Mouse (Mus musculus): ENCODE measurements around the gene Rnf208. TPM values are rescaled to one million over a fixed set of nuclear protein-coding genes. Genes with fewer than 3 reads are reported as not detected.

The Rnf208 gene
- polyA plus RNA-seq, 1 experiment from 2014 or later = 176 TPM

GRCm38 (mm10) chr2:25221331-25221772 is 20.7 kb upstream of the Rnf208 start:
- Histone ChIP-seq H3K27ac (ENCODE audit: low read length) (no peak overlapping the region), H3K9me3 (replicated peaks; ENCODE audit: control insufficient read depth, low read length, poor library complexity, severe bottlenecking) (no peaks in the 10 kb centered on the region), H3K36me3 (ENCODE audit: control insufficient read depth, insufficient read depth, low read length) (no peaks in the 10 kb centered on the region), H3K4me3 (ENCODE audit: low read depth, low read length) (no peak overlapping the region), H3K9ac (ENCODE audit: low read depth, low read length) (no peak overlapping the region), H3K4me2 (ENCODE audit: low read length) (no peak overlapping the region), H3K27me3 (ENCODE audit: control insufficient read depth, insufficient read depth, low read depth, low read length) (no peaks in the 10 kb centered on the region), H3K4me1 (ENCODE audit: control insufficient read depth, insufficient read depth, low read length) (peaks cover 11% of the 10 kb centered on the region)
- ATAC-seq = no peak
- 75% methylated on average over 5 of the region's 5 CpGs for WGBS

GRCm38 (mm10) chr2:25223681-25224491 is 18.2 kb upstream of the Rnf208 start:
- Histone ChIP-seq H3K9ac (ENCODE audit: low read depth, low read length) (peak overlapping the region; percentile 86), H3K4me1 (ENCODE audit: control insufficient read depth, insufficient read depth, low read length) (peaks cover 14% of the 10 kb centered on the region), H3K27ac (ENCODE audit: low read length) (peak overlapping the region; percentile 88), H3K27me3 (ENCODE audit: control insufficient read depth, insufficient read depth, low read depth, low read length) (no peaks in the 10 kb centered on the region), H3K4me2 (ENCODE audit: low read length) (peak overlapping the region; percentile 97), H3K9me3 (replicated peaks; ENCODE audit: control insufficient read depth, low read length, poor library complexity, severe bottlenecking) (no peaks in the 10 kb centered on the region), H3K36me3 (ENCODE audit: control insufficient read depth, insufficient read depth, low read length) (no peaks in the 10 kb centered on the region), H3K4me3 (ENCODE audit: low read depth, low read length) (peak overlapping the region; percentile 84)
- ATAC-seq = peak; percentile 32
- WGBS = 2% methylated on average over 51 of the region's 53 CpGs

- no peak for ATAC-seq
- Histone ChIP-seq H3K27ac (ENCODE audit: low read length) (peak within 1 kb of the TSS; percentile 97), H3K4me1 (ENCODE audit: control insufficient read depth, insufficient read depth, low read length) (peaks cover 15% of the 10 kb centered on the region), H3K9ac (ENCODE audit: low read depth, low read length) (peak within 1 kb of the TSS; percentile 86), H3K4me3 (ENCODE audit: low read depth, low read length) (peak within 1 kb of the TSS; percentile 84), H3K36me3 (ENCODE audit: control insufficient read depth, insufficient read depth, low read length) (no peaks in the 10 kb centered on the region), H3K4me2 (ENCODE audit: low read length) (peak within 1 kb of the TSS; percentile 97), H3K27me3 (ENCODE audit: control insufficient read depth, insufficient read depth, low read depth, low read length) (no peaks in the 10 kb centered on the region), H3K9me3 (replicated peaks; ENCODE audit: control insufficient read depth, low read length, poor library complexity, severe bottlenecking) (no peaks in the 10 kb centered on the region)
- WGBS = 0% methylated on average over 17 of the region's 17 CpGs
These were observed 17.6 kb upstream of the Rnf208 start, which contains the start of gene Tubb4b for GRCm38 (mm10) chr2:25224492-25224765. Gene Tubb4b (minus strand): TSS chr2:25224702.

DNA sequence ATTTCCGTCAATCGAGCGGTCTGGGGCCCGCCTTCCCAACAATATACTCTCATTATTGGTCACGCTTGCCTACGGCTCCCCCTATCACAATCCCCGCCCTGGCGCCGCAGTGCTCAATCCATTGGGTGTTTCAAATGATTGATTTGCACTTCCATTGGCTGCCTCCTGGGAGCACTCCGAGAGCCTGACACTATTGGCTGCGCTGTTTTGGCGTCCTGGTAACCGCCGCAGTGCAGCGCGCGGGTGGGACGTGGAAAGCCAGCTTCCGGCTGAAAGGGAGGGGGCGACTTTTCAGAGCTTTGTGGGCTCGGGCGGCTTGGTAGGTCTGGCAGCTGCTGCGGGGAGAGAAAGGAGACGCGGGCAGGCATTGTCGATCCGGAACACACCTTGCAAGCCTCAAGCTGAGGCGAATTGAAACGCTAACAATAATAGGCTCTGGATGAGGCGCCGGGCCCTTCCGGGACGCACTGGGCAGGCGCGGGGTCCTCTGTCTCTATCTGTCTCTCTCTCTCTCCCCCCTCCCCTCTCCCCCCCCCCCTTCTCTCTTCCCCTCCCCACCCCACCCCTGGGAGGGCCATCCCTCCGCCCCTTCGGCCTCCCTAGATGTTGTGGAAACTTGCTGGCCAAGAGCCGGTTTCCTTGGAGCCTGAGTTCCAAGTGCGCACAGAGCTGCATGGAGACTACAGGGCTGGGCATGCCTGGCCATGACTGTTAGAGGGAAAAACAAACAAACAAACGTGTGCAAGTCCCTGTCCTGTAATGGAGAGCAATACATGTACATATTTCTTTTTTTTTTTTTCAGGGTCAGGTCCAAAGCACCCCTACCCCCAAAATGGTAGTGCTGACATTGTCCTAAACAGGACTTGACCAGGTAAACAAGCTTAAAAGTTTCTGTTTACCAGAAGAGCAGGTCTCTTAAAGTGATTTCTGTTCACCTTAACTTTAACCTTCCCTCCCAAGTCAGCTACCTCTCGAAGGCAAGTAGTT is 17.0 kb upstream of the Rnf208 start:
- Histone ChIP-seq H3K9ac (ENCODE audit: low read depth, low read length) (peak overlapping the region; percentile 73), H3K36me3 (ENCODE audit: control insufficient read depth, insufficient read depth, low read length) (no peaks in the 10 kb centered on the region), H3K4me3 (ENCODE audit: low read depth, low read length) (peak overlapping the region; percentile 50), H3K9me3 (replicated peaks; ENCODE audit: control insufficient read depth, low read length, poor library complexity, severe bottlenecking) (no peaks in the 10 kb centered on the region), H3K27me3 (ENCODE audit: control insufficient read depth, insufficient read depth, low read depth, low read length) (no peaks in the 10 kb centered on the region), H3K4me2 (ENCODE audit: low read length) (peak overlapping the region; percentile 58), H3K4me1 (ENCODE audit: control insufficient read depth, insufficient read depth, low read length) (peaks cover 15% of the 10 kb centered on the region), H3K27ac (ENCODE audit: low read length) (peak overlapping the region; percentile 97)
- WGBS = 2% methylated on average over 40 of the region's 41 CpGs
- peak; percentile 98 for ATAC-seq

- H3K9ac ChIP-seq (ENCODE audit: low read depth, low read length) = no peak overlapping the region
- H3K4me3 ChIP-seq (ENCODE audit: low read depth, low read length) = no peak overlapping the region
- H3K4me2 ChIP-seq (ENCODE audit: low read length) = peak overlapping the region; percentile 58
- no peaks in the 10 kb centered on the region for H3K36me3 ChIP-seq (ENCODE audit: control insufficient read depth, insufficient read depth, low read length)
- no peak for ATAC-seq
- WGBS = 76% methylated on average over 8 of the region's 8 CpGs
- no peaks in the 10 kb centered on the region for H3K9me3 ChIP-seq (replicated peaks; ENCODE audit: control insufficient read depth, low read length, poor library complexity, severe bottlenecking)
- peaks cover 15% of the 10 kb centered on the region for H3K4me1 ChIP-seq (ENCODE audit: control insufficient read depth, insufficient read depth, low read length)
- H3K27me3 ChIP-seq (ENCODE audit: control insufficient read depth, insufficient read depth, low read depth, low read length) = no peaks in the 10 kb centered on the region
- H3K27ac ChIP-seq (ENCODE audit: low read length) = peak overlapping the region; percentile 97
These were observed 16.2 kb upstream of the Rnf208 start for GRCm38 (mm10) chr2:25225811-25226379.

DNA sequence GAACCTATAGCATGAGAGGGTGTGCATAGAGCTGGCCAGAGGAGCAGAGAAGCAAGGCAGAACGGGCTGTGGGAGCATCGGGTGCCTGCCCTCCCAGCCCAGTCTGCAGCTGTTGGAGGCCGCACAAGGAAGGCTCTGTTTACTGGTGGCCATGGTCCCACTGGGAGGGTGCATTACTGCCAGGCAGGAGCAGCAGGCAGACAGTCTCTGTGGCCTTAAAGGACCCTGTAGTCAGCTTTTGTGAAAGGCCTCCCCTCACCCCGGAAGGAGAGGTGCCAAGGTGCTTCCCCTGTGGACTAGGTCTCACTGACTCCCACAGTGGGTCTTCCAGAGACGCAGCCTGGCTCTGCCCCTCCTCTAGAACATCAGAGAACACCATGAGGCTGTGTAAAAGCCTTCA is 15.2 kb upstream of the Rnf208 start:
- Histone ChIP-seq H3K4me1 (ENCODE audit: control insufficient read depth, insufficient read depth, low read length) (peaks cover 15% of the 10 kb centered on the region), H3K27me3 (ENCODE audit: control insufficient read depth, insufficient read depth, low read depth, low read length) (no peaks in the 10 kb centered on the region; the same call in 1 of the 2 replicates), H3K4me3 (ENCODE audit: low read depth, low read length) (no peak overlapping the region), H3K36me3 (ENCODE audit: control insufficient read depth, insufficient read depth, low read length) (no peaks in the 10 kb centered on the region), H3K9me3 (replicated peaks; ENCODE audit: control insufficient read depth, low read length, poor library complexity, severe bottlenecking) (no peaks in the 10 kb centered on the region), H3K9ac (ENCODE audit: low read depth, low read length) (no peak overlapping the region), H3K27ac (ENCODE audit: low read length) (no peak overlapping the region), H3K4me2 (ENCODE audit: low read length) (no peak overlapping the region)
- WGBS = 90% methylated on average over 5 of the region's 5 CpGs
- no peak for ATAC-seq

DNA sequence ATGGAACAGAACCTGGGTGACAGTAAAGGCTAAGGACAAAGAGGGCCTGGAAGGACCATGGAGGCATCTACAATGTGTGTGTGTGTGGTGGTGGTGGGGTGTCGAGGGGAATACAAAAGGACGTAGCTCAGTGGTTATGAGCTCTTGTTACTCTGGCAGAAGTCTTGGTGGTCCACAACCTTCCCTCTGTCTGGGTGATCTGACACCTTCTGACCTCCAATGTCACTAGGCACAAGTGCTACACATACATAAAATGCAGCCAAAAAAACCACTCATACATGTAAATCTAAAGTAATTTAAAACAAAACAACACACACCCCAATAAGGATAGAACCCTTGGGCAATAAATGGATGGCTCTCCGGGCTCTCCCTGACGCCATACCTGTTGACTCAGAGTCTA is 14.6 kb upstream of the Rnf208 start:
- Histone ChIP-seq H3K27ac (ENCODE audit: low read length) (no peak overlapping the region), H3K36me3 (ENCODE audit: control insufficient read depth, insufficient read depth, low read length) (no peaks in the 10 kb centered on the region), H3K9ac (ENCODE audit: low read depth, low read length) (no peak overlapping the region), H3K27me3 (ENCODE audit: control insufficient read depth, insufficient read depth, low read depth, low read length) (no peaks in the 10 kb centered on the region; the same call in 1 of the 2 replicates), H3K4me3 (ENCODE audit: low read depth, low read length) (no peak overlapping the region), H3K9me3 (replicated peaks; ENCODE audit: control insufficient read depth, low read length, poor library complexity, severe bottlenecking) (no peaks in the 10 kb centered on the region), H3K4me2 (ENCODE audit: low read length) (no peak overlapping the region), H3K4me1 (ENCODE audit: control insufficient read depth, insufficient read depth, low read length) (peaks cover 15% of the 10 kb centered on the region)
- no peak for ATAC-seq
- 90% methylated on average over 4 of the region's 4 CpGs for WGBS

- WGBS = 1% methylated on average over 7 of the region's 7 CpGs
- H3K27ac ChIP-seq (ENCODE audit: low read length) = peak overlapping the region; percentile 2; the same call in 1 of the 2 replicates
- peaks cover 12% of the 10 kb centered on the region for H3K4me1 ChIP-seq (ENCODE audit: control insufficient read depth, insufficient read depth, low read length)
- no peaks in the 10 kb centered on the region for H3K9me3 ChIP-seq (replicated peaks; ENCODE audit: control insufficient read depth, low read length, poor library complexity, severe bottlenecking)
- no peak for ATAC-seq
- no peak overlapping the region for H3K9ac ChIP-seq (ENCODE audit: low read depth, low read length)
- H3K4me3 ChIP-seq (ENCODE audit: low read depth, low read length) = peak overlapping the region; percentile 3; the same call in 1 of the 2 replicates
- H3K27me3 ChIP-seq (ENCODE audit: control insufficient read depth, insufficient read depth, low read depth, low read length) = no peaks in the 10 kb centered on the region; the same call in 1 of the 2 replicates
- peak overlapping the region; percentile 25 for H3K4me2 ChIP-seq (ENCODE audit: low read length)
- H3K36me3 ChIP-seq (ENCODE audit: control insufficient read depth, insufficient read depth, low read length) = no peaks in the 10 kb centered on the region
These were observed 13.6 kb upstream of the Rnf208 start for GRCm38 (mm10) chr2:25228431-25228889.

All from midbrain, embryonic 16.5 days (tissue).